ENCODE assay signal across 33 mouse cellular contexts in the genomic region with DNA sequence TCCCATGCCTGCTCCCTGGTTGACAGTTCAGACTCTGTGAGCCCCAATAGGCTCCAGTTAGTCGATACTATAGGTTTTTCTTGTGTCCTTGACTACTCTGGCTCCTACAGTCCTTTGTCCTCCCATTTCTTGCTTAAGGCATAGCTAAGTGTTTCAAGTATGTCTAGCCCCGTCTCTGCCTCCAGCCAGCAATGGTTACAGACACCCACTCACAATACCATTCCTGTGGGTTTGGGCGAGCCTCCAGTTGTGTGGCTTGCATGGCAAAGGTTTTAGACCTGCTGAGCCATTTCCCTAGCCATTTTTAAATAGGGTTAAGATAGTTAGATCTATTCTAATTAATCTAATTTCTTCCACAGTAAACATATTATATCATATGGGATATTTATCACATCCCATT.
"Had no signal": no experiment of that assay in that cellular context is flagged by ENCODE, and none has a peak within 500 bp of the region (broad histone marks: within the 10 kb centered on the region; RNA-seq: fewer than 3 reads in every experiment).

No protein-coding gene starts in this region.

- H3K4me3 ChIP-seq: heart, embryonic 12.5 days; heart, embryonic 13.5 days; heart, embryonic 15.5 days; hindbrain, embryonic 10.5 days; hindbrain, embryonic 12.5 days; hindbrain, embryonic 13.5 days; hindbrain, embryonic 15.5 days; intestine, embryonic 15.5 days; kidney, embryonic 15.5 days; layer of hippocampus, adult 2 months; left cerebral cortex, adult 2 months had no signal

- H3K36me3 ChIP-seq: heart, embryonic 12.5 days; heart, embryonic 13.5 days; heart, embryonic 15.5 days; hindbrain, embryonic 10.5 days; hindbrain, embryonic 12.5 days; hindbrain, embryonic 13.5 days; hindbrain, embryonic 15.5 days; intestine, embryonic 15.5 days; kidney, embryonic 15.5 days had no signal

- H3K27me3 ChIP-seq: heart, embryonic 12.5 days; heart, embryonic 13.5 days; heart, embryonic 15.5 days; hindbrain, embryonic 12.5 days; hindbrain, embryonic 13.5 days; hindbrain, embryonic 15.5 days; intestine, embryonic 15.5 days; kidney, embryonic 15.5 days had no signal

- H3K9ac ChIP-seq: heart, embryonic 12.5 days; heart, embryonic 13.5 days; heart, embryonic 15.5 days; hindbrain, embryonic 12.5 days; hindbrain, embryonic 13.5 days; hindbrain, embryonic 14.5 days; hindbrain, embryonic 15.5 days; intestine, embryonic 15.5 days; kidney, embryonic 15.5 days had no signal

- ATAC-seq: hindbrain, postnatal 0 days; intestine, embryonic 15.5 days; intestine, embryonic 16.5 days; intestine, postnatal 0 days had no signal

- DNase-seq: heart, postnatal 10 days; heart, postnatal 14 days; heart, postnatal 36 days; heart, postnatal 4 days; kidney, adult 11 months; kidney, adult 18-20 months; kidney, adult 2 months; kidney, adult 8-10 months; kidney, adult 9 months; kidney, postnatal 10 days; kidney, postnatal 14 days; kidney, postnatal 25 days; kidney, postnatal 36 days; kidney, postnatal 4 days; layer of hippocampus, adult 9-11 months; layer of hippocampus, postnatal 36 days had no signal

- H3K4me2 ChIP-seq: heart, embryonic 11.5 days; heart, embryonic 12.5 days; heart, embryonic 13.5 days; heart, embryonic 15.5 days; hindbrain, embryonic 12.5 days; hindbrain, embryonic 13.5 days; hindbrain, embryonic 14.5 days; hindbrain, embryonic 15.5 days; intestine, embryonic 15.5 days; kidney, embryonic 15.5 days had no signal

- H3K4me1 ChIP-seq: heart, embryonic 12.5 days; heart, embryonic 13.5 days; heart, embryonic 15.5 days; hindbrain, embryonic 10.5 days; hindbrain, embryonic 12.5 days; hindbrain, embryonic 13.5 days; hindbrain, embryonic 15.5 days; intestine, embryonic 15.5 days; kidney, embryonic 15.5 days had no signal

- H3K27ac ChIP-seq: heart, embryonic 13.5 days; heart, embryonic 15.5 days; hindbrain, embryonic 10.5 days; hindbrain, embryonic 12.5 days; hindbrain, embryonic 13.5 days; hindbrain, embryonic 14.5 days; hindbrain, embryonic 15.5 days; hindbrain, postnatal 0 days; intestine, embryonic 15.5 days; kidney, embryonic 15.5 days; kidney, postnatal 0 days; layer of hippocampus, adult 2 months; left cerebral cortex, adult 2 months had no signal

- H3K9me3 ChIP-seq: heart, embryonic 12.5 days; heart, embryonic 13.5 days; heart, embryonic 15.5 days; hindbrain, embryonic 10.5 days; hindbrain, embryonic 12.5 days; hindbrain, embryonic 13.5 days; hindbrain, embryonic 15.5 days; intestine, embryonic 15.5 days; kidney, embryonic 15.5 days had no signal
